Mouse (Mus musculus) heart, adult 2 months (tissue): ENCODE results near the gene Fbxw10.

Experiments used
- CTCF ChIP-seq: fragments of 200-600 bp; IDR thresholded peaks from 2 replicates; pipeline ENCODE4 v1.8.1; 2022; ENCODE audit warnings: antibody characterized with exemption, mild to moderate bottlenecking, moderate library complexity
- EP300 ChIP-seq: fragments of 200-500 bp; IDR thresholded peaks from 2 replicates; pipeline ENCODE4 v1.6.1; 2011; ENCODE audit warnings: low read depth, low read length, control low read depth; ENCODE audit not compliant: insufficient read depth
- POLR2A ChIP-seq: fragments of 200-500 bp; IDR thresholded peaks from 2 replicates; pipeline ENCODE4 v1.6.1; 2011; ENCODE audit warnings: mild to moderate bottlenecking, low read depth, low read length, control low read depth; ENCODE audit not compliant: insufficient read depth

- TF ChIP-seq CTCF (no peak), POLR2A (no peak), EP300 (no peak)
Observed at GRCm38 (mm10) chr11:62920743-62921050, 73.8 kb downstream of the Fbxw10 start.
